Mouse (Mus musculus) ES-Bruce4 (cell line): ENCODE data around the gene Fmnl2.

Experiments
- CTCF ChIP-seq: IDR thresholded peaks from one replicate; pipeline ENCODE4 v1.8.1; 2011; ENCODE audit warnings: low read depth, low read length
- EP300 ChIP-seq: IDR thresholded peaks from 2 replicates; pipeline ENCODE4 v1.6.1; 2011; ENCODE audit warnings: low read depth, low read length; ENCODE audit not compliant: insufficient read depth

DNA sequence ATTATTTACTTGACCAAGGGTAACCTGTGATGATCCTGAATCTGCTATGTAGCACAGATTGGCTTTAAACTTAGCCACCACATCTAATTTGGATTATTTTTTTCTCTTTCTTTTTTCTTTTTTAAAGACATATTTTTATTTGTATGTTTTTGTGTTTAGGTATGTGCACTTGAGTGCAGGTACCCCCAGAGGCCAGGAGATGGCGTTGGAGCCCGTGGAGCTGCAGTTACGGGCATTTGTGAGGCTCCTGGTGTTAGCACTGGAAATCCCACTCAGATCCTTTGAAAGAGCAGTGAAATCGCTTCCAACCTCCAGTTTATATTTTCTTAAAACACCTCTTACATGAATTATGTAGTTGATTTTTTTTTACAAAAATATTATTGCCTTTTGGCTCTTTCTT is 91.9 kb downstream of the Fmnl2 start:
- TF ChIP-seq EP300: no peak
- TF ChIP-seq CTCF: peak; percentile 51
